Mouse (Mus musculus) left cerebral cortex, postnatal 4 days (tissue): ENCODE data around the gene Trip10. TPM values are rescaled to one million over a fixed set of nuclear protein-coding genes. Genes with fewer than 3 reads are reported as not detected.
A peak's percentile ranks its signal among the peaks of the same experiment; 100 is the strongest.

Experiments
- DNase-seq: peaks from one replicate; pipeline ENCODE4 v3.0.0-alpha.2; 2022
- intact Hi-C: fragments of 180-260 bp; cut with DNase I; formaldehyde crosslinking; loops from one replicate; pipeline ENCODE4 v1.15.1; 2025
- total RNA-seq, 2 experiments: library from RNA; stranded (reverse); gene quantifications; 2 replicates each; pipeline ENCODE4 v1.2.3; 2021

Trip10 gene
- total RNA-seq, 2 experiments from 2014 or later = 5.1 to 6.1 TPM

DNA sequence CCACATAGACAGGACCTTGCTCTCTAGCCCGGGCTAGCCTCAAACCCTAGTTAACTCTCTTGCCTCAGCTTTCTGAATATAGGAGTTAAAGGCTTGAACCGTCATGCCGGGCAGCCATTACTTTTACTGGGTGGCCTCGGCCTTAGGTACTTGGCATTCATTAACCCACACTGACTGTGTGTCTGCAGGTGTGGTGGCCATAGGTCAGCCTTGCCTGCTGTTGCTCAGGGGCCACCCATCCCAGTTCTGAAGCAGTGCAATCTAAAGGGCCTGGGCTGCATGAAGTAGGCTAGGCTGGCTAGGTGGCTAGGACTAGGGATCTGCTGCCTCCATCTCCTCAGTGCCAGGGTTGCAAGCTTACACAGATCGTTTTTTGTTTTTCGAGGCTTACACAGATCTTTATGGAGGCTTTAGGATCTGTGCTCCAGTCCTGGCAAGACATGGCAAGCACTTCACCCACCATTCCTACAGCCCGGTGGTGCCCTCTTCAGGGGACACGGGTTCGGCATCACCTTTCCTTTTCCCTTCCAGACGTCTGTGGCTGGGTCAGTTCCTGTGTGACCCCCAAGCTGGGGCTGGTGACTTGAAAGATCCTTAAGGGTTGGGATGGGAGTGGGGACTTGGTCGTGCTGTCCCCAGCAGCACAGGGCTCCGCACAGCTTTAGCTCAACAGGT is 14.9 kb upstream of the Trip10 start:
- intact Hi-C loops = no loop called here
- DNase-seq = no peak

- intact Hi-C loops = no loop called here
- DNase-seq = no peak
These were observed 13.5 kb upstream of the Trip10 start for GRCm38 (mm10) chr17:57235803-57236202.

DNA sequence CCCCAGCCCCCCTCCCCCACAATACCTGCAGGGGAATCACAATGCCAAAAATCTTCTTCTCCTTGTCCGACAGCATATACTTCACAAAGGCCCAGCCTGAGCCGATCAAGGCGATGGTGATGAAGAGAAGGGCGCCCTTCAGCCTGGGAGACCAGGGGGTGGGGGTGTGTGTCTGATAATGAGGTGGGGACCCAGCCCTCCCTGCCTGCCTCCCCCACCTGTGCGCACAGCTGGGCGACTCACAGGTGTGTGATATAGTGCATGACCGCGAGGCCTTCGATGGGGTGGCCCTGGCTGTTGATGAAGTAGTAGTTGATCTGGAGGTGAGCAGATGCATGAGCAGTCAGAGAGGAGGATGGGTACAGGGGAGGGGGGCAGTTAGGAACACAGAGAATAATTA is 12.1 kb upstream of the Trip10 start:
- intact Hi-C loops = no loop called here

GRCm38 (mm10) chr17:57243650-57244370 is 5.4 kb upstream of the Trip10 start:
- intact Hi-C loops = loop anchor here (10.0 kb wide), 1 partner anchor 429 kb away; no protein-coding TSS in a partner anchor
- DNase-seq = no peak

More for the DNA sequence above, 12.1 kb upstream of the Trip10 start:
- no peak for DNase-seq

- DNase-seq = no peak
- intact Hi-C loops = loop anchor here (5.0 to 10.0 kb wide), 2 partner anchors 92 to 431 kb away; no protein-coding TSS in a partner anchor
These were observed 3.8 kb upstream of the Trip10 start for GRCm38 (mm10) chr17:57245311-57245929.

DNA sequence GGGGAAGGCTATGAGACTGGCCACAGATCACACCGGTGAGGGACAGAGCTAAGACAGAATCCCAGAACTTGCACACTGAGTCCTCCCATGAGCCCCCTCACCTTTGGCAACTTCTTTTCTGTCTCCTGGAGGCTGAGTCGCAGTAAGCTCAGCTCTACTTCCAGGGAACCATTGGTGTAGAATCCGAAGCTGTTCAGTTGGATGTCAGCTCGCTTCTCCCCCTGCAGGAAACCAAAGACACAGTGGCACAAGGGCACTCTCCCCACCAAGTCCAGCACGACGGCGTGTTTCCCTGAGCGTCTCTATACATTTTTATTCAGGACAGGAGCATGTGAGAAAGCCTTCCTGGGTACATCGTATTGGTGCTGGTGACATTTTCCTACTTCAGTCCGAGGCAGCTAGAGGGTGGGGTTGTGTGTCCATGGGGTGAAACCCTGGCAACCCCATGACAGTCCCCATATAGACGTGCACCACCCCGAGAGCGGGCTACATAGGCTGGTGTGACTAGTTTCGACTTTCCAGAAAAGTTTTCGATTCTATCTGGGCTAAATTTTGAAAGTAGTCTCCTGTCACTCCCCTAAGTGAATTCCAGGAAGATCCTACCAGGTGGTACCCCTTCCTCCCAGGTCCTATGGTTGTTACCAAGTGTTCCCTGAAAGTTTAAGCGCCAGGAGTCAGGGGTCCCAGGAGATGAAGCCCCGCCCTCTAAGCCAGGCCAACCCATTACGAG is 2.4 kb upstream of the Trip10 start:
- intact Hi-C loops = loop anchor here (5.0 to 10.0 kb wide), 2 partner anchors 90 to 432 kb away; no protein-coding TSS in a partner anchor
- no peak for DNase-seq

DNA sequence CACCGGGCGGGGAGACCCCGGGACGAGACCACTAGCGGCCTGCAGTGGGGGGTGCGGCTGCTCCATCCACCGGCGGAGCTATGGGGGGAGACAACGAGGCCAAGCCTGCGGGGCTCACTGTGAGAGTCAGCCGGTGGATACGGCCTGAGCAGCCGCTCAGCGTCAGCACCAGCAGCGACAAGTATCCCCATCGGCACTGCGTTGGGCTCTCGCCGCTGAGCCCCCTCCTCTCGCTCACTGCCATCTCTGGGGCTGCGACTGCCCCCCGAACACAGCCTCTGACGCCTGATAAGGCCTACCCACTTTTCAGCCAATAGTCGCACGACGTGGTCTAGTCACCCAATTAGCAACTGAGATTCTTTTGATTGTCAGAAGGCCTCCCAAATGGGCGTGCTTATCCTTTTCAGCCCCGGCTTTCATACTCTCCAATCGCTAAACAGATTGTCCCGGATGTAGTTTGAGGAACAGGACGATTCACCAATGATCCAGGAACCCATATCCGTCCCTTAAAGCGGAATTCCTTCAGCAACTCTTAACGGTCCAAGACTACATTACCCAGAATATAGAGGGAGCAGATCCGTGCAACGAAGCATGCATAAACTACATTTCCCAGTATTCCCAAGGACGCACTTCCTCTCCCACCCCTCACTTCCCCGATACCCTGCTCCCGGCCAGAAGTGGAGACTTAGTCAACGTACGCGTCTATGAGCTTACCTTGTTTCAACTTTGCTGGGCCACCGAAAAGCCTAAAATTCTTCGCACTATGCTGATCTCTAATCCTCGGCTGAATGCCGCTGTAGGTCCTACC is 1.7 kb upstream of the Trip10 start:
- intact Hi-C loops = loop anchor here (5.0 to 10.0 kb wide), 2 partner anchors 90 to 433 kb away; no protein-coding TSS in a partner anchor
- peak; percentile 93 for DNase-seq

GRCm38 (mm10) chr17:57248201-57248699 is 1.0 kb upstream of the Trip10 start, which contains the start of gene Gpr108:
Gpr108 (minus strand) TSS chr17:57248446.
- intact Hi-C loops = loop anchor here (5.0 to 10.0 kb wide), 2 partner anchors 89 to 433 kb away; no protein-coding TSS in a partner anchor
- DNase-seq = peak; percentile 88

DNA sequence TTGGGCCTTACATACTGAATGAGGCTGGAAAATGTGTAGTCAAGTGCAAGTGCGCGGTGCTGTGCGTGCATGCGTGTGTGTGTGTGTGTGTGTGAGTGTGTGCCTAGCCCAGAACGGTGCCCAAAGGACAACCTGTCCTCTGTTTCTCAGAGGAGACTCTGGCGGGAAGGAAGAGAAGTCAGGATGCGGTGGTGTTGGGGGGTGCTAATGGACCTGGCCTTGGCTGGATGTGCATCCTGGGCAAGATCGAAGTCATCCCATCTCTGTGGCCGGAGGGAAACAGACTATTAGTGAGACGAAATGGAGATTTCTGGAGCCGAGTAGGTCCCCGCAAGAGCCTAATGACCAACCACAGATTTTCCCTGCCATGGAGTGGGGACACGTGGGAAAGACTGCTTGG is 484 bp upstream of the Trip10 start:
- DNase-seq = no peak
- intact Hi-C loops = loop anchor here (5.0 to 10.0 kb wide), 2 partner anchors 89 to 434 kb away; no protein-coding TSS in a partner anchor

DNA sequence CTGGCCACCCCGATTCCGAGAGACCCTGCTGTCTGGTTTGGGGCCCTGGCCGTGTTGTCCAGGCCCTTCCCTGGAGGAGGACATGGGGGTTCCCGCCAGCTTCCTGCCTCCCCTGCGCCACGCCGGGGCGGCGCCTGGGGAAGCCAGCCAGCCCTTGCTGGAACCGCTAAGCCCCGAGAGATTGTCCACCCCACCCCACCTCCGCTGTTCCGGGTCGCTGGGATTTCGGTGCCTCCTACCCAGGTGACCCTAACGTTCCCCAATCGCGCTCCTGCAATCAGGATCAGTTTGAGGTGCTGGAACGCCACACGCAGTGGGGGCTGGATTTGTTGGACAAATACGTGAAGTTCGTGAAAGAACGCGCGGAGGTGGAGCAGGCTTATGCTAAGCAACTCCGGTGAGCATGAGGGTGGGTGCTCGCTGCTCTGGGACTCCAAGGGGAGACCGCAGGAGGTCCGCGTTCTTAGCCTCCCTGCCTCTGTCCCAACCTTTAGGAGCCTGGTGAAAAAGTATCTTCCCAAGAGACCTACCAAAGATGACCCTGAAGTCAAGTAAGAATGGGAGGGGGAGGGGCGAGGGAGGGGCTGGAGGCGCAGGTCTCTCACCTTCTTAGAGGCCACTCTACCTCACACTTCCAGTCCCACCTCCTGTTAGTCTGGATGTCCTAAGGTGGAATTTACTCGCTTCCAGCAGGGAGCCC is 1.4 kb downstream of the Trip10 start:
- intact Hi-C loops = no loop called here
- peak; percentile 17 for DNase-seq

- no peak for DNase-seq
- intact Hi-C loops = no loop called here
These were observed 2.2 kb downstream of the Trip10 start for GRCm38 (mm10) chr17:57251431-57251830.

DNA sequence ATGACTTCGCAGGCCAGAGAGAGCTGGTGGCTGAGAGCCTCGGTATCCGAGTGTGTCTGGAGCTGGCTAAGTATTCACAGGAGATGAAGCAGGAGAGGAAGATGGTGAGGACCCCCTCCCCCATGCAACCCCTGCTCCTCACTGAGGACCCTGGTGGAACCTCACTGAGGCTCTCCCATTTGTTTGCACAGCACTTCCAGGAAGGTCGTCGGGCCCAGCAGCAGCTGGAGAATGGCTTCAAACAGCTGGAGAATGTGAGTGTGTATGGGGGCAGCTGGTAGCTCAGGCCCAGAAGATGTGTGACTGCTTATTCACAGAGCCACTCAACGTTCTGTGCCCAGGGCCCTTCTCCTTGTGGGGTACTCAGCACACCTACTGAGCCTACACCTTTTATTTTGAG is 4.1 kb downstream of the Trip10 start:
- intact Hi-C loops = no loop called here
- no peak for DNase-seq

DNA sequence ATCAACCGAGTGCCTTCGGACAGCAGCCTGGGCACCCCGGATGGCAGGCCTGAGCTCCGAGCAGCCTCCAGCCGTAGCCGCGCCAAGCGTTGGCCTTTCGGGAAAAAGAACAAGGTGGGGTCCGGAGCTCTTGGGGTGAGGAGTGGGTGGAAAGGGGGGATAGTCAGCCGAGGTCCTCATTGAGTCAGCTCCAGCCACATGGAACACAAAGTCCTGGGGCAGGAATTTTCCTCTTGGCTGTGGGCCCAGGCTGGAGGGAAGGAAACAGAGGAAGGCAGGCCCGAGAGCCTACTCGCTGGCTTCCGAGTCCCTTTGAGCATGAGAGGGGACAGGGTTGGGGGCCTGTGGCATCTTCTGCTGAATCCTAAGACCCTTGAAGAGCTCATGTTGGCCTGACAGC is 6.1 kb downstream of the Trip10 start:
- intact Hi-C loops = no loop called here

DNA sequence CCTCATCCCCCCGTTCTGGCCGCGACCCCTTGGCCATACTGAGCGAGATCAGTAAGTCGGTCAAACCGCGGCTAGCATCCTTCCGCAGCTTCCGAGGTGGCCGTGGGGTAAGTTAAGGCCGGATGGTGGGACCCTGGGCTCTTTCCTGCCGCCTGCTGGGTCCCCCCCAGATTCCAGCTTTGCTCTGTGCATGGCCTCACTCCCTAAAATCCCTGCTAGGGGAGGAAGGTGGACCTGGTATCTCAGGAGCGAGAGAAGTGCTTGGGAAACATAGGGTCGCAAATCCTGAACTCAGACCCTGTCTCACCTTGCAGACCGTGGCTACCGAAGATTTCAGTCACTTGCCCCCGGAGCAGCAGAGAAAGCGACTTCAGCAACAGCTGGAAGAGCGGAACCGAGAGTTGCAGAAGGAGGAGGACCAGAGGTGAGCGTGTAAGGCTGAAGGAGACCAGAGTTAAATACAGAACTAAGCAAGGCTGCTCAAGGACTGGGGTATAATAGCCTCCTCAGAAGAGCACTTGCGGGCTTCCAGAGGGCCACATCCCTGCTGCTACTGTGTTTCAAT is 7.7 kb downstream of the Trip10 start:
- no peak for DNase-seq
- intact Hi-C loops = no loop called here

More for the DNA sequence above, 6.1 kb downstream of the Trip10 start:
- no peak for DNase-seq

- DNase-seq = no peak
These were observed 8.9 kb downstream of the Trip10 start for GRCm38 (mm10) chr17:57258191-57258590.

GRCm38 (mm10) chr17:57259742-57260141 is 10.5 kb downstream of the Trip10 start:
- intact Hi-C loops = no loop called here
- DNase-seq = no peak

More at GRCm38 (mm10) chr17:57258191-57258590, 8.9 kb downstream of the Trip10 start:
- intact Hi-C loops = no loop called here

DNA sequence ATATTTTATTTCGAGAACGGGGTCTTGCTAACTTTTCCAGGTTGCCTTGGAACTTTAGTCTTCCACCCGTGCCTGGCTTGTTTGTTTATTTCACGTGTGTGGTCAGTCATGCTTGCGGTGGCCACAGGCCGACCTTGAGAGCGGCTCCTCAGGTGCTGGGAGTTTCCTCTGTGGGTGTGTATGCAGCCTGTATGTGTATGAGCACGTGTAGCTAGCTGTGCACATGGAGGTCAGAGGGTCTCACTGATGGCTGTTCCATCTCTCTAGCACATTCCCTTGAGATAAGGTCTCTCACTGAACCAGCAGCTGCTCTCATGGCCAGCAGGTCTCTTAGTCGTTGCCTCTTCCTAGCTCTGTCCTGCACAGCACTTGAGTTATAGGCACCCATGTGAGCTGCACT is 11.1 kb downstream of the Trip10 start:
- intact Hi-C loops = no loop called here
- no peak for DNase-seq

DNA sequence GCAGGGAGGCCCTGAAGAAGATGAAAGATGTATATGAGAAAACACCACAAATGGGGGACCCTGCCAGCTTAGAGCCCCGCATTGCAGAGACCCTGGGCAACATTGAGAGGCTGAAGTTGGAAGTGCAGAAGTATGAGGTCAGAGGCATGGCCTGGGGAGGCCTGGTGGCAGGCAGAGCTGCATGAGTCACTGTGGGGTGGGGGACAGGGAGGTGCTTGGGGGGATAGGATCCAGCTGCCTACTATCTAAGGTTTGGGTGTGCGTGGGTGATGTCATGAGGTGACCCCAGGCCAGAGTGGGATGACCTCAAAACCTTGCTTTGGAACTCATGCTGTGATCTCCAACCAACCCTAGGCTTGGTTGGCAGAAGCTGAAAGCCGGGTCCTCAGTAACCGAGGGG is 12.0 kb downstream of the Trip10 start:
- no peak for DNase-seq
- intact Hi-C loops = no loop called here

- intact Hi-C loops = no loop called here
- no peak for DNase-seq
These were observed 12.5 kb downstream of the Trip10 start for GRCm38 (mm10) chr17:57261796-57262195.
